Mouse (Mus musculus): ENCODE results near the gene Ctsl. TPM values are rescaled to one million over a fixed set of nuclear protein-coding genes. Genes with fewer than 3 reads are reported as not detected.

The Ctsl gene
- total RNA-seq (2022) = 100 to 1,000 TPM; 113 to 163 (median 129) TPM

- DNase-seq (ENCODE audit: low spot score in 2 of 2) = peak; percentile 93 to 95
Measured at GRCm38 (mm10) chr13:64370173-64370940, at the start of gene Ctsl. TSS of gene Ctsl (minus strand) at chr13:64370890.

DNA sequence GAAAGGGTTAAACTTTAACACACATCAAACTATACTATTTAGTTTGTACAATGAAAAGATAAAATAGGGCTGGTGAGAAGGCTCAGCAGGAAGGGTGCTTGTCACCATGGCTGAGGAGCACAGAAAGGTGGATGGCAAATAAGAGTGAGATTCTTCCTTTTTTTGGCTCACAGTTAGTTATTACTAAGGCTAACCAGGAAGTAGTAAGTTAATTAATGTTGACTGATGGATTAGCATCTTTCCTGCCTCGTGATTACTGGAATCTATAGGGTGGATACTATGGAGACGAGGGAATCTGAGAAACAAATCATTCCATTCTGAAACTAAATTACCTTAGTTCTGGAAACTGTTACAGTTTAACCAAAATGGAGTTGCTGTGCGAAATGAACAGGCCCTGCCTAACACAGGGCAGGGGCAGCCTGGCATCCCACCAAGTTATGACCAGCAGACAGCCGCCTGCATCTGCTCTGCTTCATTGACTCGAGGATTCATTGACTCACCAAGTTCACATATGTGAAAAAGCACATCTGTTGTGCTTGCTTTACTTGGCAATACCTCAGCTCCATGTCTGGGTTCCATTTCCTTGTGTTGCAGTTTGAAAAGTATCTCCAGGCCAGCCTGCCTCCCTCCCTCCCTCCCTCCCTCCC, 46.4 kb upstream of the Ctsl start:
- DNase-seq (ENCODE audit: low spot score in 2 of 2) = no peak

GRCm38 (mm10) chr13:64415659-64416058, 45.0 kb upstream of the Ctsl start:
- DNase-seq (ENCODE audit: low spot score in 2 of 2) = no peak

- DNase-seq (ENCODE audit: low spot score in 2 of 2) = no peak
Measured at GRCm38 (mm10) chr13:64412752-64413257, 42.1 kb upstream of the Ctsl start.

GRCm38 (mm10) chr13:64411282-64411681, 40.6 kb upstream of the Ctsl start:
- DNase-seq (ENCODE audit: low spot score in 2 of 2) = no peak

DNA sequence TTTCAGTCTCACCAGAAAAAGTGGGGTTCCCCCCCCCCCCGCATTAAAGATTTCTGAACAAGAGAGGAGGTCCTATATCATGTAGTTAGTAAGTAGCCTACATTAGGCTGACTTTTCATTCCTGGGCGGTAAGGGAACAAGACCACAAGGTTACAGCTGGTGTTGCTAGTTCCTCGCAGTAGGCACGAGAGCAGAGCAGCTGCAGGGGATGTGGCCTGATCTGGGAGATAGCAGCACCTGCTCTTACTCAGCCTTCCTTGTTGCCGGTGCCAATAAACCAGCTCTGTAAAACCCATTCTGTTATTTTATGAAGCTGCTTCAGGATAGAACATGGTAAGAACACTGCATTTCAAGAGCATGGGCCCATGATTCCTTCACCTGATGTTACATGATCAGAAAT, 39.9 kb upstream of the Ctsl start:
- no peak for DNase-seq (ENCODE audit: low spot score in 2 of 2)

DNA sequence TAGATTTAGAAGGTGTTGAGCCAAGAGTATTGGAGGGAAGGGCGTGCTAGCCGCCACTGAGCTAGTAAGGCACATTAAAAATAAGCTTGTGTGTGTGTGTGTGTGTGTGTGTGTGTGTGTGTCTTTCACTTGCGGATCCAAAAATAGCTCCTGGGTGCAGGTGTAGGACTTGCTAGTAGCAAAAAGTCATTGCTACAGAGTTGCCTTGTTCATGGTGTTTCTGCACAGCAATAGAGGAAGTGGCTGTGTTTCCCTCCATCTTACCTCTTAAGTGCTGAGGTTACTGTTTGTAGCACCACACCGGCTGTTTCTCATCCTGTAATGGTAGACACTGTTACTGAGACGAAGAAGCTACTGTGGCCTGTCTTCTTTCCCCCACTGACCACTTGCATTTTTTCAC, 37.3 kb upstream of the Ctsl start:
- no peak for DNase-seq (ENCODE audit: low spot score in 2 of 2)

DNA sequence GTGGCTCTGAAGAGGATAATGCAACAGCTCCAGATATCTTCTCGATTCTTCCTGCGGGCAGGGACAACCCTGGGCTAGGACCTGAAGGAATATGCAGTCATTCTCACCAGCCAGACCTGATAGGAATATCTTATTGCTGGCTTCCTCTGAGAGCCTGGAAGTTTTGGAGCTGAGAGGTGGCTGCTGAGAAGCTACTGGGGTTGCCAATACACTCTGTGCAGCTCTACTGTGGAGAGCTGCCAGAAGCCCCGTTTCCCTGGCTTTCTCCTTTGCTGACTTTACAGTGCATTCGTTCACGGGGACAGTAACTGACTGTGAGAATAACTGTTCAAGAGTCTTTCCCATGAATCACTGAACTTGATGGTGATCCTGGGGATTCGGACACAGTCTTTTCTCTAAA, 34.9 kb upstream of the Ctsl start:
- no peak for DNase-seq (ENCODE audit: low spot score in 2 of 2)

- no peak for DNase-seq (ENCODE audit: low spot score in 2 of 2)
Measured at GRCm38 (mm10) chr13:64403519-64403918, 32.8 kb upstream of the Ctsl start.

GRCm38 (mm10) chr13:64402951-64403460, 32.3 kb upstream of the Ctsl start:
- DNase-seq (ENCODE audit: low spot score in 2 of 2) = no peak

GRCm38 (mm10) chr13:64402504-64402949, 31.8 kb upstream of the Ctsl start:
- DNase-seq (ENCODE audit: low spot score in 2 of 2) = no peak

DNA sequence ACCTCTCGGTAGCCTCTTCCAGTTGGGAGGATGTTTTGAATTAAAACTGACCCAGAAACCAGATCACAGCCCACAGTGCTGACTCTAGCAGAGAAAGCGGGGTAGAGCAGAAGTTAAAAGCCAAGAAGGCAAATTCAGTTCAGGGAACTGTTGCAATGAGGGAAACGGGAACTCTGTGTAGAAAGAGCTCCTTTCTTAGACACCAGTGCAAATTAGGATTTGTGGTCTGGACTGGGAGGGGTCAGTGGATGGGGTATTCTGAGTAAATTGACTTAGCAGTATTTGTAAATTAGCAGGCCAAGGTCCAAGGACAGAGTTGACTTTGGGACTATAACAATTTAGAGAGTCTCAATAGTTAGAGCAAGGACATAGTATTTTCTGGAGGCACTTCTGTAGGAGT, 31.3 kb upstream of the Ctsl start:
- DNase-seq (ENCODE audit: low spot score in 2 of 2) = no peak

DNA sequence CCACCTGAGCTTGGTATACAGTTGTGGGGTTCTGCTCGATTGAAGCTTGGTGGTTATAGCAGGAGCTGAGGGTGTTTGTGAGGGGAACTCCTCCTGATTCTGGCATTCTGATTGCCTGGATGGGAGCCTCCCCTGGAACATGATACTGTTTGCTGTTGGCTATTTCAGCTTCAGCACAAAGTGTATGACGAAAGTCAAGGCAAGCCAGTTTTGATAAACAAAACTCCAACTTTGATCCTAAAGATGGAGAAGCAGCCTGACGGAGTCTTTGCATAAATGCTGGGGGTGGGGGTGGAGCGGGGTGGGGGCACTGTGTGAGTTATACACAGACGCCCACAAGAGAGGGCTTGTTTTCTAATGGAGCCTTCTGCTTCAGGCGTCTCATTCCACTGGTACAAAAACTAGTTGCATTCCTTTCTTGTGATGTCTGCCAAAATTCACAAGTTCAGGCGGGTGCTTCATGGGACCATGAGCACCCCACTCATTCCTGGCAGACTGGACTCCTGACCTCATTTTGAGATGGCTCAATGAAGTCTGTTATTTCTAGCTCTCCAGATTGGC, 30.2 kb upstream of the Ctsl start:
- peak; percentile 22 to 41 for DNase-seq (ENCODE audit: low spot score in 2 of 2)

DNA sequence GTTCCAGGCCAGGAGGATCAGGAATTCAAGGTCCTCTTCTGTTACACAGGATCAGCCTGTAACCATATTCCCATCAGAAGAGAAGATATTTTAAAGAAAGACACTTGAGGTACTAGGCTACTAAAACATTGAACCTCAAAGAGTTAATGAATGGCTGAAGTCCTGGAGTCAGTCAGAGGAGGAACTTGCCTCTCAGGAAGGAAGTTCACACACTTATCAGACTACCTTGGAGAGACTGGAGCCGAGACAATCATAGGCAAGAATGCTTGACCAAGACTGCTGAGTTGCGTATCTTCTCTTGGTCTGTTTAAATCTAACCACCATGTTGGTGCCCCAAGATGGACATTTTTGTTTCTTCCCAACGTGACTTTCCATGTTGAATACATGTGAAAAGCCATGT, 29.2 kb upstream of the Ctsl start:
- DNase-seq (ENCODE audit: low spot score in 2 of 2) = no peak

- no peak for DNase-seq (ENCODE audit: low spot score in 2 of 2)
Measured at GRCm38 (mm10) chr13:64398065-64398464, 27.4 kb upstream of the Ctsl start.

DNA sequence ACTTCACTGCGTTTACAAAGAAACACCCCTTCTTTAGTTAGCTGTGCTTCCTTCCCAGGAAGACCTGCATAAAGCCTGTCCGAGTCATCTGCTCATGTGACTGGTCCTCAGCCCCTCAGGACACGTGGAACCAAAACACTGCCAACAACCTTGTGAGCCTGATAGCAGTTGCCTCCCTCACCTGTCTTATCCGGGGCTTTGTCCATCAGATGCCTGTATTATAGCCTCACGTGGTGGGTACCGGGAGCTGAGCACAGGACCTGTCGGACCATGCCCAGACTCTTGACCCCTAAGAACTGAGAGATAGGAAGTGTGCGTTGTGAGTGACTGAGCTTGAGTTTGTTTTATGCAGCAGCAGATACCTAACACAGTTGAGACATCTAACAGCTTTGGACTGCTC, 26.3 kb upstream of the Ctsl start:
- DNase-seq (ENCODE audit: low spot score in 2 of 2) = no peak

GRCm38 (mm10) chr13:64388415-64388814, 17.7 kb upstream of the Ctsl start:
- DNase-seq (ENCODE audit: low spot score in 2 of 2) = no peak

DNA sequence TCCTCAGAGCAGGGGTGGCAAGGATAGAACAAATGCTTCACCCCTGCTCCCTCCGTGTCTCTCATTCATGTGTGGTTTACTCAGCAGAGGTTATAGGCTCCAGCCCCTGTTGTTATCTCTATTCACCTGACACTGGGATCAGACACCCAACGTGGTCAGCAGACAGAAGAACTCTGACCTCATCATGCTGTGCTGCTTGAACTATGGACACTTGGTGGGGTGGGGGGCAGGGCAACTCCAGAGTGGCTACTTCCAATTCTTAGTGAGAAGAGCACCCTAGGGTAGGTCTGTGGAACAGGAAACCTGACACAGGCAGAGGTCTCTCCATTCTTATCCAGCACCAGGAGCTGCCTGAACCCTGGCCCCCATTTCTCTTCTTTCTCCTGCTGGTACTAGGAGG, 15.4 kb upstream of the Ctsl start:
- no peak for DNase-seq (ENCODE audit: low spot score in 2 of 2)

- no peak for DNase-seq (ENCODE audit: low spot score in 2 of 2)
Measured at GRCm38 (mm10) chr13:64384937-64385336, 14.2 kb upstream of the Ctsl start.

DNA sequence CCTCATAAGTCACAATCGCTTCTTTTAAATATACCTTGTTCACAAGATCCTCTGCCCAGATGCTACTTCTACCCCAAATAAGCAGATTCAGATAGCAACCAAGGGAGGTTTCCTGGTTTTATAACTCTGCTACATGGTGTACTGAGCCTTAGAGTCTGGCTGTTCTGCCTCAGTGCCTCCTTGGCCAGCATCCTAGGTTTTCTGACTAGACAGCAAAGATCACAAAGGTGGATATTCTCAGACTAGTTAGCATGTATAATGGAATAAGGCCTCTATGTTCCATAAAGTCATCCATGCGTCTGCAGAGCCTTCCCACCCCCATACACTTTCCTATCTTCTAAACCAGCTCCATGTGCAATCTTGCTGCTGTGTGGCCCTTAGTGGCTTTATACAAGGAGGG, 9.6 kb upstream of the Ctsl start:
- DNase-seq (ENCODE audit: low spot score in 2 of 2) = no peak

DNA sequence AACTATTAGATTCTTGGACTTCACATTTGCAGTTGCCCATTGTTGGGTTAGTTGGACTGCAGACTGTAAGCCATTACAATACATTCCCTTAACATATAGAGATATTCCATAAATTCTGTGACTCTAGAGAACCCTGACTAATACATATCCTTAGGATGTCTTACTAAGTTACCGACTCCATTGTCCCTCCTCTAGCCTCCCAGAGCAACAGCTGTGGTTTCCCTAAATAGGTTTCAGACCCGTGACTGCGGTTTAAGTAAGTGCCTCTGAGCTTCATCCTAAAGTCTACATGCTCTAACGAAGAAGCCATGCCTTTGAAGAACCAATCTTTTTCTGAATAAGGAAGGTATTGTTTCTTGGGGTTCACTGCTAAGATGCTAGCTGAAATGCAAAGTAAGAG, 7.9 kb upstream of the Ctsl start:
- DNase-seq (ENCODE audit: low spot score in 2 of 2) = no peak

DNA sequence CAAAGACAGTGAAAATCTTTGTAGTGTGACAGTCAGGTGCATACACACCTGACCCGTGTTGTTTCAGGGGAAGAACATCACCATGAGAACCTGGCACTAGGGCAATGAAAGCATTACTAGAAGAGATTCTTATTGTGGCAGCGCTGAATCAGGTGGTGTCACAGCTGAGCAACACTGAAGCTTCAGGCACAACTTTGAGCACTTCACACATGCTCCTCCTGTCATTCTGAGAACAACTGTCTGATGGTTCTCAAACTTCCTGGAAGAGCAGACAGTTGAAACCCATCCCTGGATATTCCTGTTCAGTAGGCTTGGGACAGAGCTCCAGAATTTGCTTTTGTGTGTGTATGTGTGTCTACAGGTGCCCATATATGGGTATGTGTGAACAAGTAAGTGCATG, 5.8 kb upstream of the Ctsl start:
- no peak for DNase-seq (ENCODE audit: low spot score in 2 of 2)
